In the genomic region with DNA sequence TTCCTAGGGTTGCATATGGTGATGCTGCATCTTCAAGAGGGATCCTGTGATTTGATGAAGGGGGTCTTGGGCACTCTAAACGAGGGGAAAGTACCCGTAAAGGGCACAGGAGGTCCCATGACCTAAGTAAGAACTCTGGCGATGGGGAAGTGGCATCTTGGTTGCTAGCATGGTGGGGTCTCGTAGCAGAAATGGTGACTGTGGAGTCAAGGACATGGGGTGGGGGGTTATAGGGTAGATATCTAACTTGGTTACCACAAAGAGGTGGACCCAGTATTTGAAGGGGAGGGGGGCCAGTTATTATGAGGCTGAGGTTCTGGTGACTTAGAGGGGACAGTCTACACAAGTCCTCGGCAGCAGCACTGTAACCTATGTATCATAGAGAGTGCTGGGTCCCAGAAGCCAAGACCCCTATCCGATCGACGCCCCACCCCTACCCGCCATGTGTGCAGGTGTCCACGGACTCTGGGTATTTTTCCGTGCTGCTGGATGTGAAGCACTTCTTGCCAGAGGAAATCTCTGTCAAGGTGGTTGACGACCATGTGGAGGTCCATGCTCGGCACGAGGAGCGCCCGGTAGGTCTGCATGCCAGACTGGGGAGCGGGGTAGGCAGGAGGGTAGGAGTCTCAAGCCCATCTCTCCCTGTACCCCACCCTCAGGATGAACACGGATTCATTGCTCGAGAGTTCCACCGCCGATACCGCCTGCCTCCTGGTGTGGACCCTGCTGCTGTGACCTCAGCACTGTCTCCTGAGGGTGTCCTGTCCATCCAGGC, we compare ENCODE assay signal across 8 mouse cellular contexts. TPM values are rescaled to one million over a fixed set of nuclear protein-coding genes. Genes with fewer than 3 reads are reported as not detected.
A peak's percentile ranks its signal among the peaks of the same experiment; 100 is the strongest.
DNase-seq lines count a peak whose midpoint lies in the region; ATAC-seq and TF ChIP-seq lines count a peak whose summit lies in the region.

No protein-coding gene starts in this region.

- no peaks in the 10 kb centered on the region for H3K27me3 ChIP-seq in erythroblast, embryonic 14.5 days (ENCODE audit: control insufficient read depth)
- H3K27me3 ChIP-seq in E14TG2a.4 (ENCODE audit: insufficient read depth, low read length): no peaks in the 10 kb centered on the region
- H3K27me3 ChIP-seq in liver, postnatal 0 days (ENCODE audit: insufficient read depth, low read length): no peaks in the 10 kb centered on the region

- no peak for TF ChIP-seq EP300 in liver, postnatal 0 days (IDR thresholded peaks at IDR 0.05; ENCODE audit: low read depth)

- peak overlapping the region; percentile 93 for H3K4me3 ChIP-seq in erythroblast, embryonic 14.5 days (replicated peaks)
- H3K4me3 ChIP-seq in E14TG2a.4 (replicated peaks; ENCODE audit: low read length): peak overlapping the region; percentile 88
- peak overlapping the region; percentile 69 for H3K4me3 ChIP-seq in liver, postnatal 0 days (ENCODE audit: low read depth, low read length)

- H3K9ac ChIP-seq in liver, postnatal 0 days (replicated peaks): peak overlapping the region; percentile 79

- peak overlapping the region; percentile 90 for H3K4me2 ChIP-seq in liver, postnatal 0 days (ENCODE audit: low read depth, low read length)

- H3K27ac ChIP-seq in liver, postnatal 0 days (ENCODE audit: low read depth): no peak overlapping the region

- H3K36me3 ChIP-seq in erythroblast, embryonic 14.5 days (ENCODE audit: control insufficient read depth): peaks cover 51% of the 10 kb centered on the region
- H3K36me3 ChIP-seq in E14TG2a.4 (ENCODE audit: insufficient read depth, low read length): peaks cover 45% of the 10 kb centered on the region
- peaks cover 23% of the 10 kb centered on the region for H3K36me3 ChIP-seq in liver, postnatal 0 days (replicated peaks; ENCODE audit: insufficient read depth, low read length)

- WGBS in liver, postnatal 0 days (ENCODE audit: insufficient replicate concordance): 82% methylated on average over 22 of the region's 22 CpGs

- ATAC-seq in erythroblast, adult 5-6 weeks (replicated peaks; ENCODE audit: low FRiP score, poor library complexity, severe bottlenecking): no peak
- ATAC-seq in liver, postnatal 0 days: no peak

- H3K9me3 ChIP-seq in erythroblast, embryonic 14.5 days (ENCODE audit: control insufficient read depth, low read length): no peaks in the 10 kb centered on the region
- H3K9me3 ChIP-seq in E14TG2a.4 (ENCODE audit: low read length): no peaks in the 10 kb centered on the region
- H3K9me3 ChIP-seq in liver, postnatal 0 days (ENCODE audit: low read length): no peaks in the 10 kb centered on the region

- H3K4me1 ChIP-seq in erythroblast, embryonic 14.5 days (ENCODE audit: control insufficient read depth): peaks cover 60% of the 10 kb centered on the region
- peaks cover 72% of the 10 kb centered on the region for H3K4me1 ChIP-seq in E14TG2a.4 (replicated peaks; ENCODE audit: low read depth, low read length)
- peaks cover 24% of the 10 kb centered on the region for H3K4me1 ChIP-seq in liver, postnatal 0 days (ENCODE audit: insufficient read depth)

- no peak for TF ChIP-seq CTCF in E14TG2a.4 (conservative IDR thresholded peaks at IDR 0.05; ENCODE audit: low read length)
- TF ChIP-seq CTCF in liver, postnatal 0 days (IDR thresholded peaks at IDR 0.05; ENCODE audit: low read depth): no peak

- DNase-seq in heart, postnatal 4 days: peak; percentile 7
- DNase-seq in liver, postnatal 0 days: no peak
- DNase-seq in ovary, adult 18-20 months (ENCODE audit: low spot score): no peak
- DNase-seq in frontal cortex, postnatal 14 days (ENCODE audit: low spot score in 2 of 2): no peak
- DNase-seq in ovary, postnatal 36 days (ENCODE audit: low spot score): no peak

RNA-seq across cellular contexts. Expression of gene Proser3, which starts 1.9 kb away (rescaled TPM):
- polyA plus RNA-seq in erythroblast, embryonic 14.5 days (2012): 1.9 and 2.3 TPM in 2 replicates
- 0.38 and 2.1 TPM in 2 replicates for total RNA-seq in erythroblast, adult 5-6 weeks (2015; ENCODE audit: low replicate concordance)
- total RNA-seq in erythroblast, adult 5-6 weeks (2017; ENCODE audit: low replicate concordance): 0.77 and 4.6 TPM in 2 replicates
- total RNA-seq in heart, postnatal 4 days (2021): 1 to 10 TPM; 5.2 to 7.8 TPM
- polyA plus RNA-seq in liver, postnatal 0 days (2015; fragmentation: Nextera tagmentation; extraction: Ambion mirVana): 0.53 and 1.1 TPM in 2 replicates

RNA-seq across cellular contexts. Expression of gene Hspb6, which starts 2.0 kb away (rescaled TPM):
- 3.7 and 6.8 TPM in 2 replicates for polyA plus RNA-seq in erythroblast, embryonic 14.5 days (2012)
- total RNA-seq in erythroblast, adult 5-6 weeks (2015; ENCODE audit: low replicate concordance): 6.3 and 19.4 TPM in 2 replicates
- total RNA-seq in erythroblast, adult 5-6 weeks (2017; ENCODE audit: low replicate concordance): 2.2 and 3.9 TPM in 2 replicates
- total RNA-seq in heart, postnatal 4 days (2021): 100 to 1,000 TPM; 279 to 308 TPM
- 4.9 and 6.6 TPM in 2 replicates for polyA plus RNA-seq in liver, postnatal 0 days (2015; fragmentation: Nextera tagmentation; extraction: Ambion mirVana)

RNA-seq across cellular contexts. Expression of gene Lin37, which starts 5.6 kb away (rescaled TPM):
- polyA plus RNA-seq in erythroblast, embryonic 14.5 days (2012): 14.5 and 17.0 TPM in 2 replicates
- 48.0 and 55.0 TPM in 2 replicates for total RNA-seq in erythroblast, adult 5-6 weeks (2015; ENCODE audit: low replicate concordance)
- 7.8 and 8.9 TPM in 2 replicates for total RNA-seq in erythroblast, adult 5-6 weeks (2017; ENCODE audit: low replicate concordance)
- total RNA-seq in heart, postnatal 4 days (2021): 10 to 100 TPM; 14.8 to 17.1 TPM
- polyA plus RNA-seq in liver, postnatal 0 days (2015; fragmentation: Nextera tagmentation; extraction: Ambion mirVana): 16.0 and 18.9 TPM in 2 replicates

RNA-seq across cellular contexts. Expression of gene U2af1l4, which starts 9.1 kb away (rescaled TPM):
- 5.6 and 7.7 TPM in 2 replicates for polyA plus RNA-seq in erythroblast, embryonic 14.5 days (2012)
- total RNA-seq in erythroblast, adult 5-6 weeks (2015; ENCODE audit: low replicate concordance): 3.5 and 30.1 TPM in 2 replicates
- total RNA-seq in erythroblast, adult 5-6 weeks (2017; ENCODE audit: low replicate concordance): 30.0 and 39.4 TPM in 2 replicates
- 10 to 100 TPM; 70.5 to 72.7 TPM for total RNA-seq in heart, postnatal 4 days (2021)
- 34.4 and 34.8 TPM in 2 replicates for polyA plus RNA-seq in liver, postnatal 0 days (2015; fragmentation: Nextera tagmentation; extraction: Ambion mirVana)

RNA-seq across cellular contexts. Expression of gene Gm49396, which starts 9.1 kb away (rescaled TPM):
- polyA plus RNA-seq in erythroblast, embryonic 14.5 days (2012): 0.15 and 0.18 TPM in 2 replicates
- 1.3 and 4.8 TPM in 2 replicates for total RNA-seq in erythroblast, adult 5-6 weeks (2015; ENCODE audit: low replicate concordance)
- total RNA-seq in erythroblast, adult 5-6 weeks (2017; ENCODE audit: low replicate concordance): 5.2 and 6.6 TPM in 2 replicates
- total RNA-seq in heart, postnatal 4 days (2021): 1 to 10 TPM; 2.1 to 3.1 TPM
- polyA plus RNA-seq in liver, postnatal 0 days (2015; fragmentation: Nextera tagmentation; extraction: Ambion mirVana): 1.5 and 1.8 TPM in 2 replicates

Comparison
In these comparisons a context has a peak if more than half of its experiments do, and no peak if none do; other contexts are left out.
1. RNA of gene Hspb6, which starts 2.0 kb away (total RNA-seq): 279 to 308 TPM in heart, postnatal 4 days; 2.2 to 19.4 TPM in erythroblast, adult 5-6 weeks; every median in the first group is over 10 times any median in the second.
2. Peak in every context shown above with its lines, with median percentiles within 50 percentile points of each other: H3K4me3 ChIP-seq.